Mouse (Mus musculus): ENCODE data around the gene Card19. TPM values are rescaled to one million over a fixed set of nuclear protein-coding genes. Genes with fewer than 3 reads are reported as not detected.

Card19 gene
- polyA plus RNA-seq, 1 experiment from 2014 or later = 50.3 TPM

DNA sequence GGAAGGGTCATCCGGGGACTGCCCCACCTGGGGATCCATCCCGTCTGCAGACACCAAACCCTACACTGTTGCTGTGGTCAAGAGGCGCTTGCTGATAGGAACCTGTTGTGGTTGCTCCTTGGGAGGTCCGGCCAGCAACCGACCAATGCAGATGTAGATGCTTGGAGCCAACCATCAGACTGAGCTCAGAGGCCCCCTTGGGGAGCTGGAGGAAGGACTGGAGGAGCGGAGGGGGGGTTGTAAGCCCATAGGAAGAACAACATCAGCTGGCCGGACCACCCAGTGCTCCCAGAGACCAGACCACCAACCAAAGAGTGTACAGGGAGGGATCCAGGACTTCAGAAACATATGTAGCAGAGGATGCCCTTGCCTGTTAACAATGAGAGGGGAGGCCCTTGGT lies 6.5 kb downstream of the Card19 start:
- Histone ChIP-seq H3K9me3 (no peaks in the 10 kb centered on the region), H3K9ac (no peak overlapping the region), H3K27ac (no peak overlapping the region), H3K4me3 (no peak overlapping the region), H3K4me1 (peaks cover 39% of the 10 kb centered on the region), H3K4me2 (replicated peaks) (no peak overlapping the region), H3K36me3 (peaks cover 8% of the 10 kb centered on the region; the same call in 1 of the 2 replicates), H3K27me3 (no peaks in the 10 kb centered on the region)
- no peak for ATAC-seq (ENCODE audit: insufficient number of reproducible peaks, insufficient read depth, low FRiP score, low TSS enrichment)
- 59% methylated on average over 7 of the region's 7 CpGs for WGBS

DNA sequence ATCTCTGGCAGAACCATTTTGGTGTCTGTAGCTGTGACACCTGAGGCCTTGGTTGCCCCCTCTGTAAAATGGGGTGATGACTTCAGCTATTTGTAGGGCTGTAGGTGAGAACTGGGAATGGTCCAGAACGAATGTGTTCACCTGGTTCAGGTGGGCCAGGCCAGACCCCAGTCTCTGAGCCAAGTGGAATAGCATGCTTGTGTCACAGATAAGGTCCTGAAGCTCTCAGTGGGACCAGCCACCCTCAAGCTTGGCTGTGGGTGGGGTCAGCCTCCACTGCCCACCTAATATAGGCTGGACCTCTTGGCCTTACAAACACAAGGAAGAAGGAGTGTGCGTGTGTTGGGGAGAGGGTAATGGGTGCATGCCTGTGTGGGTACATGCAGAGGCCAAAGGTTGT lies 9.5 kb downstream of the Card19 start:
- H3K4me1 ChIP-seq = peaks cover 21% of the 10 kb centered on the region; the same call in 1 of the 2 replicates
- H3K36me3 ChIP-seq = peaks cover 17% of the 10 kb centered on the region
- no peak overlapping the region for H3K27ac ChIP-seq
- H3K27me3 ChIP-seq = no peaks in the 10 kb centered on the region
- ATAC-seq (ENCODE audit: insufficient number of reproducible peaks, insufficient read depth, low FRiP score, low TSS enrichment) = no peak
- WGBS = 93% methylated on average over 2 of the region's 2 CpGs
- H3K4me3 ChIP-seq = no peak overlapping the region
- no peak overlapping the region for H3K4me2 ChIP-seq (replicated peaks)
- no peaks in the 10 kb centered on the region for H3K9me3 ChIP-seq
- H3K9ac ChIP-seq = no peak overlapping the region

GRCm38 (mm10) chr13:49205381-49205998 lies 10.3 kb downstream of the Card19 start:
- Histone ChIP-seq H3K4me1 (0 out of 2 replicates have a peak, but pooled peaks cover 14% of the 10 kb centered on the region), H3K27me3 (no peaks in the 10 kb centered on the region), H3K4me3 (no peak overlapping the region), H3K36me3 (peaks cover 17% of the 10 kb centered on the region), H3K9me3 (no peaks in the 10 kb centered on the region), H3K4me2 (replicated peaks) (no peak overlapping the region), H3K9ac (no peak overlapping the region), H3K27ac (no peak overlapping the region)
- 40% methylated on average over 13 of the region's 13 CpGs for WGBS
- no peak for ATAC-seq (ENCODE audit: insufficient number of reproducible peaks, insufficient read depth, low FRiP score, low TSS enrichment)

GRCm38 (mm10) chr13:49202556-49202955 lies 13.3 kb downstream of the Card19 start:
- Histone ChIP-seq H3K27me3 (no peaks in the 10 kb centered on the region), H3K36me3 (peaks cover 13% of the 10 kb centered on the region), H3K27ac (no peak overlapping the region), H3K4me1 (0 out of 2 replicates have a peak, but pooled peaks cover 7% of the 10 kb centered on the region), H3K9ac (no peak overlapping the region), H3K4me3 (no peak overlapping the region), H3K9me3 (no peaks in the 10 kb centered on the region), H3K4me2 (replicated peaks) (no peak overlapping the region)
- ATAC-seq (ENCODE audit: insufficient number of reproducible peaks, insufficient read depth, low FRiP score, low TSS enrichment) = no peak
- WGBS = 90% methylated on average over 7 of the region's 7 CpGs

DNA sequence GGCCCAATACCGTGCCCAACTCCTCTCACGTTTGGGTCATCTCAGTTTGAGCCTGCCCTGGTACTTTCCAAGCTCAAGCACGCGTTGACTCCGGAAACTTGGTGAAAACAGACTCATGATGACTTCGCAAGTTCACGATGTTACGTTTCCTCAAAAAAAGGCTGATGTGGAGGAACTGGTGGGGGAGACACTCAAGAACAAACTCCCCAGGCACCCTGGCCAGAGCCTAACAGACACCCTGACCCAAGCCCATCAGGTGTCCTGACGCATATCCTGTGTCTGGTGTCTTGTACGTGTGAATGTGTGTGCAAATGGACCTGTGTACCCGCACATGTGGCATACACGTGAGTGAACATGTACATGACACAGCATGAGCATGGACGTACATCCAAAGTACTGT lies 15.1 kb downstream of the Card19 start:
- Histone ChIP-seq H3K4me2 (replicated peaks) (no peak overlapping the region), H3K27ac (no peak overlapping the region), H3K27me3 (no peaks in the 10 kb centered on the region), H3K36me3 (peaks cover 17% of the 10 kb centered on the region), H3K9me3 (no peaks in the 10 kb centered on the region), H3K4me3 (no peak overlapping the region), H3K9ac (no peak overlapping the region), H3K4me1 (0 out of 2 replicates have a peak, but pooled peaks cover 7% of the 10 kb centered on the region)
- 88% methylated on average over 13 of the region's 13 CpGs for WGBS
- no peak for ATAC-seq (ENCODE audit: insufficient number of reproducible peaks, insufficient read depth, low FRiP score, low TSS enrichment)

DNA sequence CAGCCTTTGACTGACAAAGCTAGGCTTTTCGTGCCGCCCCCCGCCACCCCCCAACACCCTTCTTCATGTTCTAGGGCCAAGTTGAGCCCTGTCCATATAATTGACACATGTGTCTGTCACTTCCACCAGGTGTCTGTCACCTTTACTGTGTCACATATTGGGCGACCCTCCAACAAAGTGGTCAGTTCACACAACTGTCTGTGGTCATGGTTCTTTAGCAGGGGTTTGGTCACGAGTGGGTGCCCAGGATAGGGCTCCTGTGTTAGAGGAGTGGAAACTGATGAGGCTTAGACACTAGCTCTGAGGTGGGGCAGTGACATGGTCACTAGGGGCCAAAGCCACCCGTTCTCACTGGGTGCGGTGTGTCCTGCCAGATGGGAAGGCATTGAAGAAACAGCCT lies 15.9 kb downstream of the Card19 start:
- no peak for ATAC-seq (ENCODE audit: insufficient number of reproducible peaks, insufficient read depth, low FRiP score, low TSS enrichment)
- 95% methylated on average over 7 of the region's 7 CpGs for WGBS

DNA sequence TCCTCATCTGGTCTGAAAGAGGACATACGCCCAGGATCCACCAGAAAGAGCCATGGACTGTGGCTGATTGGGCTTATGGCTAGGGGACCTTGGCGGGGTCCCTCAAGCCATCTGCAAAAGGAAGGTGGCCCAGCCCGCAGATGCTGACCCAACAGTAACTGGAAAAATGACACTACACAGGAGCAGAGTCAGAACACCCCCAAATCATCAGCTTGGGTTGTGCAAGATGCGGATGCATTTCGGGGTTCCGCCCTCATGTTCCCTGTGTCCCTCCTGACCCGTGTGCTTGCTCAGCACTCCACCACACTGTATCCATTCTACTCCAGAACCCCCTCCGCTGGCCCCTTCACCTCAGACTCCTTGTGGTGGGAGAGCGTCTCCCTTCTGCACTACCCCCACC lies 17.1 kb downstream of the Card19 start:
- 90% methylated on average over 9 of the region's 9 CpGs for WGBS
- Histone ChIP-seq H3K4me3 (no peak overlapping the region), H3K36me3 (peaks cover 17% of the 10 kb centered on the region)

More for the DNA sequence above, 15.9 kb downstream of the Card19 start:
- H3K4me2 ChIP-seq (replicated peaks) = no peak overlapping the region
- H3K9ac ChIP-seq = no peak overlapping the region
- no peak overlapping the region for H3K27ac ChIP-seq
- no peaks in the 10 kb centered on the region for H3K9me3 ChIP-seq
- H3K36me3 ChIP-seq = peaks cover 23% of the 10 kb centered on the region
- H3K27me3 ChIP-seq = no peaks in the 10 kb centered on the region
- H3K4me1 ChIP-seq = no peaks in the 10 kb centered on the region
- no peak overlapping the region for H3K4me3 ChIP-seq

DNA sequence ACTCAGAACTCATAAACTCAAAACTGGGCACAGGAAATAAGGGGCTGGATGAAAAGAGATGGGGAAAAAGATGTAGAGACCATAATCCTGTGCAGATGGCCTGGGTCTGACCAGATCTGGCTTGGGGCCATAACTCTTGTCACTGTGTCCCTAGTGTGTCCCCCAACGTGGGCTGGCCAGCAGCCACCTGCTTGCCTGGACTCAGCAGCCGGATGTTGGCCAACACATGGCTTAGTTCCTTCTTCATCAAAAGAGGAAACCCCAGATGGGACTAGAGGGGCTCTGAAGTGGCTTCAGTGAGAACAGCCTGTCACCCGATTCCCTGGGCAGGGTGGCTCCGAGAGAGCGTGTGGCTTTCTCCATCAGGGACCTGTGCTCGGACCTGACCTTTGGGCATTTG lies 19.1 kb downstream of the Card19 start:
- Histone ChIP-seq H3K36me3 (peaks cover 12% of the 10 kb centered on the region; the same call in 1 of the 2 replicates), H3K9ac (no peak overlapping the region), H3K4me3 (no peak overlapping the region), H3K9me3 (no peaks in the 10 kb centered on the region), H3K4me2 (replicated peaks) (no peak overlapping the region), H3K27ac (no peak overlapping the region), H3K27me3 (no peaks in the 10 kb centered on the region), H3K4me1 (peaks cover 8% of the 10 kb centered on the region)
- no peak for ATAC-seq (ENCODE audit: insufficient number of reproducible peaks, insufficient read depth, low FRiP score, low TSS enrichment)
- WGBS = 82% methylated on average over 6 of the region's 6 CpGs

More for the DNA sequence above, 17.1 kb downstream of the Card19 start:
- Histone ChIP-seq H3K9me3 (no peaks in the 10 kb centered on the region), H3K4me1 (no peaks in the 10 kb centered on the region), H3K9ac (no peak overlapping the region), H3K27me3 (no peaks in the 10 kb centered on the region), H3K27ac (no peak overlapping the region), H3K4me2 (replicated peaks) (no peak overlapping the region)
- no peak for ATAC-seq (ENCODE audit: insufficient number of reproducible peaks, insufficient read depth, low FRiP score, low TSS enrichment)

DNA sequence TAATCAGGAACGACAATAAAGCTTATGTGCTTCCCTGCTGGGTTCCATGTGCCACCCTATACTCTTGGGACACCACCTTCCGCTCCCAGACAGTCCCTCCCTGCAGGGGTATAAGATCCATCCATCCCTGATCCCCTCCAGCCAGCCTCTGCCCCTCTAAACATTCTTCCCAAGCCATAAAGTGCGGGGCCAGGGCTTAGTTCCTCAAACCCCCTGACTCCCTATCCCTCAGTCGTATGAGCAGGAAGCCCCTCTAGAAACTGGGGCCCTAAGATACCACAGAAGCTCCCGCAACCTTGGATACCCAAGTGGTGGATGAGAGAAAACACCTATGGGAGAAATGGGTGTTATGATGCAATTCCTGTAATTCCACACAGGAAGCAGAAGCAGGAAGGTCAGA lies 19.6 kb downstream of the Card19 start:
- Histone ChIP-seq H3K27ac (no peak overlapping the region), H3K4me1 (peaks cover 13% of the 10 kb centered on the region), H3K4me2 (replicated peaks) (no peak overlapping the region), H3K9me3 (no peaks in the 10 kb centered on the region), H3K27me3 (no peaks in the 10 kb centered on the region), H3K9ac (no peak overlapping the region), H3K4me3 (no peak overlapping the region), H3K36me3 (peaks cover 12% of the 10 kb centered on the region; the same call in 1 of the 2 replicates)
- no peak for ATAC-seq (ENCODE audit: insufficient number of reproducible peaks, insufficient read depth, low FRiP score, low TSS enrichment)
- 81% methylated on average over 5 of the region's 5 CpGs for WGBS

- H3K27me3 ChIP-seq = no peaks in the 10 kb centered on the region
- no peak overlapping the region for H3K9ac ChIP-seq
- H3K4me1 ChIP-seq = peaks cover 19% of the 10 kb centered on the region
- no peaks in the 10 kb centered on the region for H3K9me3 ChIP-seq
- no peak for ATAC-seq (ENCODE audit: insufficient number of reproducible peaks, insufficient read depth, low FRiP score, low TSS enrichment)
- H3K36me3 ChIP-seq = peaks cover 12% of the 10 kb centered on the region; the same call in 1 of the 2 replicates
- no peak overlapping the region for H3K4me3 ChIP-seq
- no peak overlapping the region for H3K4me2 ChIP-seq (replicated peaks)
- no peak overlapping the region for H3K27ac ChIP-seq
- 89% methylated on average over 7 of the region's 7 CpGs for WGBS
These were observed 20.2 kb downstream of the Card19 start for GRCm38 (mm10) chr13:49195651-49196050.

DNA sequence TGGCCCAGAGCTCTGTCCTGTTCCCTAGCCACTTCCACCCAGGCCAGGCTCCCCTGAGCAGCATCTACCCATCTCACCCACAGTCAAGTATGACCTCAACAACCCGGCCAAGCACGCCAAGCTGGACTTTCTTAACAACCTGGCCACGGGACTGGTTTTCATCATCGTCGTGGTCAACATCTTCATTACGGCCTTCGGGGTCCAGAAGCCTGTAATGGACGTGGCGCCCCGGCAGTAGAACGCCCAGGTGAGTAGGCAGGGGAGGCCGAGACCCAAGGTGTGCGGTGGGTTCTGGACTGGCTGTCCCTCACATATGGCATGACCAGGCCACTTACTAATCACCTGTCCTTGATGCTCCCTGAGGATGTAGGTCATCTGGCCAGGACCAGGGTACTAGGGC lies 21.0 kb downstream of the Card19 start:
- Histone ChIP-seq H3K4me3 (no peak overlapping the region), H3K4me2 (replicated peaks) (no peak overlapping the region), H3K36me3 (peaks cover 12% of the 10 kb centered on the region; the same call in 1 of the 2 replicates), H3K9ac (no peak overlapping the region), H3K27ac (no peak overlapping the region), H3K27me3 (no peaks in the 10 kb centered on the region), H3K9me3 (no peaks in the 10 kb centered on the region), H3K4me1 (peaks cover 19% of the 10 kb centered on the region)
- no peak for ATAC-seq (ENCODE audit: insufficient number of reproducible peaks, insufficient read depth, low FRiP score, low TSS enrichment)
- 93% methylated on average over 13 of the region's 13 CpGs for WGBS

DNA sequence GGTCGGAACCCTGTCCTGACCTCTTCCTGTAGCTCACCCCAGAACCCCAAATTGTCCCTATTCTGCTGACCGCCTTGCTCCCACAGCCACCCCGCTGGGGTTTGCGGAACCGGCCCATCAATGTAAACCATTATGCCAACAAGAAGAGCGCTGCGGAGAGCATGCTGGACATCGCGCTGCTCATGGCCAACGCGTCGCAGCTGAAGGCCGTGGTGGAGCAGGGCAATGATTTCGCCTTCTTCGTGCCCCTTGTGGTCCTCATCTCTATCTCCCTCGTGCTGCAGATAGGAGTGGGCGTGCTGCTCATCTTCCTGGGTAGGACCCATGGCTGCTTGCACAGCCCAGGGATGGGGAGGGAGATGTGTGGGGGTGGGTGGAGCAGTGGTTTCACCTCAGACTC lies 22.2 kb downstream of the Card19 start:
- WGBS = 94% methylated on average over 17 of the region's 17 CpGs
- Histone ChIP-seq H3K4me2 (replicated peaks) (no peak overlapping the region), H3K36me3 (peaks cover 12% of the 10 kb centered on the region; the same call in 1 of the 2 replicates), H3K4me1 (peaks cover 26% of the 10 kb centered on the region), H3K4me3 (no peak overlapping the region), H3K27ac (no peak overlapping the region), H3K9ac (no peak overlapping the region), H3K27me3 (no peaks in the 10 kb centered on the region), H3K9me3 (no peaks in the 10 kb centered on the region)
- ATAC-seq (ENCODE audit: insufficient number of reproducible peaks, insufficient read depth, low FRiP score, low TSS enrichment) = no peak

Measured in embryonic facial prominence, embryonic 12.5 days (tissue).